ENCODE assay signal across 8 mouse cellular contexts in genomic region chr3:99233393-99234318, GRCm38 (mm10). TPM values are rescaled to one million over a fixed set of nuclear protein-coding genes. Genes with fewer than 3 reads are reported as not detected.
DNase-seq lines count a peak whose midpoint lies in the region; ATAC-seq and TF ChIP-seq lines count a peak whose summit lies in the region.

No protein-coding gene starts in this region.

- H3K27ac ChIP-seq in forebrain, embryonic 11.5 days (ENCODE audit: low read depth, low read length): no peak overlapping the region
- no peak overlapping the region for H3K27ac ChIP-seq in hindbrain, embryonic 16.5 days (ENCODE audit: low read depth, low read length)

- no peak overlapping the region for H3K4me3 ChIP-seq in forebrain, embryonic 11.5 days (ENCODE audit: low read depth, low read length)
- H3K4me3 ChIP-seq in hindbrain, embryonic 16.5 days (ENCODE audit: low read length): peak overlapping the region; percentile 13; the same call in 1 of the 2 replicates
- no peak overlapping the region for H3K4me3 ChIP-seq in myocyte

- 0 out of 2 replicates have a peak, but pooled peaks cover 2% of the 10 kb centered on the region for H3K4me1 ChIP-seq in forebrain, embryonic 11.5 days (replicated peaks; ENCODE audit: control insufficient read depth, insufficient read depth, low read length)
- H3K4me1 ChIP-seq in hindbrain, embryonic 16.5 days (ENCODE audit: control insufficient read depth, insufficient read depth, low read depth, low read length): peaks cover 3% of the 10 kb centered on the region; the same call in 1 of the 2 replicates

- peaks cover 46% of the 10 kb centered on the region for H3K27me3 ChIP-seq in forebrain, embryonic 11.5 days (ENCODE audit: control insufficient read depth, insufficient read depth, low read length)
- peaks cover 45% of the 10 kb centered on the region for H3K27me3 ChIP-seq in hindbrain, embryonic 16.5 days (replicated peaks; ENCODE audit: control insufficient read depth, insufficient read depth, low read length)
- no peaks in the 10 kb centered on the region for H3K27me3 ChIP-seq in myocyte (ENCODE audit: control insufficient read depth, insufficient read depth, insufficient read length)

- H3K4me2 ChIP-seq in forebrain, embryonic 11.5 days (ENCODE audit: low read depth, low read length, severe bottlenecking): peak overlapping the region; percentile 26; the same call in 1 of the 2 replicates
- peak overlapping the region; percentile 43 for H3K4me2 ChIP-seq in hindbrain, embryonic 16.5 days (ENCODE audit: low read length)
- peak overlapping the region; percentile 79 for H3K4me2 ChIP-seq in myocyte (ENCODE audit: low read depth)

- peak; percentile 71 for DNase-seq in testis, postnatal 10 days (ENCODE audit: low spot score)
- DNase-seq in testis, postnatal 14 days (ENCODE audit: low spot score): no peak
- DNase-seq in c-Kit-positive CD71-negative TER-119-negative erythroid progenitor cells, embryonic 14.5 days (ENCODE audit: low read depth): peak; percentile 46
- DNase-seq in forebrain, embryonic 11.5 days (ENCODE audit: low spot score): peak; percentile 72
- DNase-seq in liver: peak; percentile 28

- TF ChIP-seq POLR2A in myocyte (IDR thresholded peaks at IDR 0.05; ENCODE audit: insufficient read length, low read depth): no peak

- ATAC-seq in forebrain, embryonic 11.5 days (replicated peaks; ENCODE audit: low FRiP score): peak; percentile 42
- ATAC-seq in hindbrain, embryonic 16.5 days: peak; percentile 20; the same call in 1 of the 2 replicates
- ATAC-seq in erythroblast, adult 5-6 weeks (replicated peaks; ENCODE audit: low FRiP score, poor library complexity, severe bottlenecking): no peak

- H3K36me3 ChIP-seq in forebrain, embryonic 11.5 days (ENCODE audit: control insufficient read depth, insufficient read depth, low read length): no peaks in the 10 kb centered on the region
- H3K36me3 ChIP-seq in hindbrain, embryonic 16.5 days (ENCODE audit: control insufficient read depth, insufficient read depth, low read length): no peaks in the 10 kb centered on the region
- no peaks in the 10 kb centered on the region for H3K36me3 ChIP-seq in myocyte (ENCODE audit: control insufficient read depth, insufficient read depth)

- H3K79me2 ChIP-seq in myocyte (ENCODE audit: control insufficient read depth, insufficient read depth): no peaks in the 10 kb centered on the region

- H3K9ac ChIP-seq in forebrain, embryonic 11.5 days (ENCODE audit: low read length): no peak overlapping the region
- no peak overlapping the region for H3K9ac ChIP-seq in hindbrain, embryonic 16.5 days (ENCODE audit: low read depth, low read length)

- 9% methylated on average over 20 of the region's 20 CpGs for WGBS in forebrain, embryonic 11.5 days
- 9% methylated on average over 20 of the region's 20 CpGs for whole genome bisulfite sequencing in hindbrain, embryonic 16.5 days

- H3K9me3 ChIP-seq in forebrain, embryonic 11.5 days (ENCODE audit: control insufficient read depth, low read length): no peaks in the 10 kb centered on the region
- no peaks in the 10 kb centered on the region for H3K9me3 ChIP-seq in hindbrain, embryonic 16.5 days (ENCODE audit: control insufficient read depth, low read length)

- no peak overlapping the region for H3ac ChIP-seq in myocyte (ENCODE audit: control insufficient read depth, insufficient read length)

TF ChIP-seq in myocyte, 11 proteins besides CTCF, POLR2A, EP300 and RAD21:
- no peak for TF ChIP-seq MYOG (IDR thresholded peaks at IDR 0.05; ENCODE audit: control insufficient read depth in 1 of 3, insufficient read depth in 1 of 3, insufficient read length in 2 of 3, low read depth in 2 of 3)
- no peak for TF ChIP-seq MYOD1 (IDR thresholded peaks at IDR 0.05; ENCODE audit: control insufficient read depth in 1 of 3, insufficient read length in 2 of 3, low read depth in 2 of 3)
- TF ChIP-seq POLR2AphosphoS2 (IDR thresholded peaks at IDR 0.05; ENCODE audit: insufficient read length, low read depth): no peak
- TF ChIP-seq TCF3 (IDR thresholded peaks at IDR 0.05; ENCODE audit: insufficient read length, low read depth): no peak
- no peak for TF ChIP-seq REST (IDR thresholded peaks at IDR 0.05; ENCODE audit: insufficient read depth, insufficient read length)
- TF ChIP-seq USF1 (IDR thresholded peaks at IDR 0.05; ENCODE audit: low read depth): no peak
- no peak for TF ChIP-seq E2F4 (IDR thresholded peaks at IDR 0.05; ENCODE audit: insufficient read depth)
- no peak for TF ChIP-seq CEBPB (IDR thresholded peaks at IDR 0.05; ENCODE audit: insufficient read depth, poor library complexity, severe bottlenecking)
- TF ChIP-seq MAX (IDR thresholded peaks at IDR 0.05; ENCODE audit: low read depth): no peak
- no peak for TF ChIP-seq SRF (IDR thresholded peaks at IDR 0.05; ENCODE audit: control insufficient read depth, insufficient read length, low read depth)
- TF ChIP-seq TCF12 (IDR thresholded peaks at IDR 0.05; ENCODE audit: insufficient read depth, poor library complexity, severe bottlenecking): no peak

RNA-seq across cellular contexts. Expression of gene Tbx15, which starts 6.5 kb away (rescaled TPM):
- 3.2 and 3.8 TPM in 2 replicates for polyA plus RNA-seq in forebrain, embryonic 11.5 days (2014; fragmentation: Nextera tagmentation; extraction: Ambion mirVana)
- polyA plus RNA-seq in hindbrain, embryonic 16.5 days (2015; fragmentation: Nextera tagmentation; extraction: Ambion mirVana): 0.66 and 1.0 TPM in 2 replicates
- 24.8 TPM for polyA plus RNA-seq in myocyte (2012; fragmentation: generic; extraction: Trizol)
- 0.58 TPM in 1 of 2 replicates, not detected in the other for total RNA-seq in erythroblast, adult 5-6 weeks (2015; ENCODE audit: low replicate concordance)
- 0.14 and 0.85 TPM in 2 replicates for total RNA-seq in erythroblast, adult 5-6 weeks (2017; ENCODE audit: low replicate concordance)

Comparison
In these comparisons a context has a peak if more than half of its experiments do, and no peak if none do; other contexts are left out.
1. H3K4me2 ChIP-seq: peak in every context shown above with its lines; median percentile 79 in myocyte; 43 in hindbrain, embryonic 16.5 days; 26 in forebrain, embryonic 11.5 days.